Mouse (Mus musculus): Measurements from ENCODE around the gene Tmub1. TPM values are rescaled to one million over a fixed set of nuclear protein-coding genes. Genes with fewer than 3 reads are reported as not detected.

The Tmub1 gene
- total RNA-seq, 2 experiments from 2014 or later: 30.4 to 31.2 TPM

- DNase-seq (ENCODE audit: low spot score in 2 of 2): no peak
- intact Hi-C loops (cut with DNase I): no loop called here
These were observed 20.9 kb downstream of the Tmub1 start for GRCm38 (mm10) chr5:24426556-24427284.

- no peak for DNase-seq (ENCODE audit: low spot score in 2 of 2)
- intact Hi-C loops (cut with DNase I): no loop called here
These were observed 21.6 kb downstream of the Tmub1 start for GRCm38 (mm10) chr5:24426037-24426432.

GRCm38 (mm10) chr5:24425421-24426036, 22.1 kb downstream of the Tmub1 start:
- DNase-seq (ENCODE audit: low spot score in 2 of 2): no peak
- intact Hi-C loops (cut with DNase I): no loop called here

- DNase-seq (ENCODE audit: low spot score in 2 of 2): peak; percentile 67 to 73
- intact Hi-C loops (cut with DNase I): no loop called here
These were observed 22.7 kb downstream of the Tmub1 start for GRCm38 (mm10) chr5:24424861-24425411.

GRCm38 (mm10) chr5:24424004-24424781, 23.5 kb downstream of the Tmub1 start:
- peak in 1 of 2 experiments; percentile 30 for DNase-seq (ENCODE audit: low spot score in 2 of 2)
- intact Hi-C loops (cut with DNase I): no loop called here

- peak; percentile 99 to 100 for DNase-seq (ENCODE audit: low spot score in 2 of 2)
- intact Hi-C loops (cut with DNase I): no loop called here
These were observed 24.3 kb downstream of the Tmub1 start, which contains the start of the genes Cdk5 and Slc4a2 for GRCm38 (mm10) chr5:24423129-24424003. TSS of gene Cdk5 (minus strand) at chr5:24423530. TSS of gene Slc4a2 (plus strand) at chr5:24423837.

GRCm38 (mm10) chr5:24420381-24420780, 27.3 kb downstream of the Tmub1 start:
- DNase-seq (ENCODE audit: low spot score in 2 of 2): no peak
- intact Hi-C loops (cut with DNase I): no loop called here

GRCm38 (mm10) chr5:24417587-24417986, 30.1 kb downstream of the Tmub1 start:
- intact Hi-C loops (cut with DNase I): no loop called here
- DNase-seq (ENCODE audit: low spot score in 2 of 2): no peak

- intact Hi-C loops (cut with DNase I): loop anchor here (1.0 kb wide), 1 partner anchor 54 kb away; no protein-coding TSS in a partner anchor
- peak; percentile 78 to 87 for DNase-seq (ENCODE audit: low spot score in 2 of 2)
These were observed 31.4 kb downstream of the Tmub1 start for GRCm38 (mm10) chr5:24416222-24416736.

GRCm38 (mm10) chr5:24413938-24414337, 33.7 kb downstream of the Tmub1 start:
- intact Hi-C loops (cut with DNase I): no loop called here
- DNase-seq (ENCODE audit: low spot score in 2 of 2): no peak

GRCm38 (mm10) chr5:24413042-24413693, 34.5 kb downstream of the Tmub1 start, which contains the start of gene Asic3:
TSS of gene Asic3 (plus strand) at chr5:24413392.
- DNase-seq (ENCODE audit: low spot score in 2 of 2): no peak
- intact Hi-C loops (cut with DNase I): no loop called here

- DNase-seq (ENCODE audit: low spot score in 2 of 2): no peak
- intact Hi-C loops (cut with DNase I): no loop called here
These were observed 35.6 kb downstream of the Tmub1 start for GRCm38 (mm10) chr5:24412063-24412462.

GRCm38 (mm10) chr5:24409466-24409865, 38.2 kb downstream of the Tmub1 start:
- intact Hi-C loops (cut with DNase I): no loop called here

GRCm38 (mm10) chr5:24408651-24409050, 39.0 kb downstream of the Tmub1 start:
- DNase-seq (ENCODE audit: low spot score in 2 of 2): no peak
- intact Hi-C loops (cut with DNase I): no loop called here

More at GRCm38 (mm10) chr5:24409466-24409865, 38.2 kb downstream of the Tmub1 start:
- DNase-seq (ENCODE audit: low spot score in 2 of 2): no peak

- DNase-seq (ENCODE audit: low spot score in 2 of 2): no peak
- intact Hi-C loops (cut with DNase I): no loop called here
These were observed 42.2 kb downstream of the Tmub1 start for GRCm38 (mm10) chr5:24405389-24405876.

GRCm38 (mm10) chr5:24404594-24405360, 42.9 kb downstream of the Tmub1 start:
- intact Hi-C loops (cut with DNase I): no loop called here
- DNase-seq (ENCODE audit: low spot score in 2 of 2): no peak

- intact Hi-C loops (cut with DNase I): no loop called here
These were observed 45.7 kb downstream of the Tmub1 start for GRCm38 (mm10) chr5:24401969-24402368.

More at GRCm38 (mm10) chr5:24401969-24402368, 45.7 kb downstream of the Tmub1 start:
- DNase-seq (ENCODE audit: low spot score in 2 of 2): no peak
